Mouse (Mus musculus) brown adipose tissue, adult 24 weeks (tissue): ENCODE measurements around the gene Kiss1r. TPM values are rescaled to one million over a fixed set of nuclear protein-coding genes. Genes with fewer than 3 reads are reported as not detected.
A peak's percentile ranks its signal among the peaks of the same experiment; 100 is the strongest.
"Not testable (repeated sequence)": the region's sequence is repeated elsewhere in the genome, so short reads cannot be mapped to it uniquely, and the experiment has no call there.

Experiments used
- H3K27ac ChIP-seq: fragments of 200-500 bp; replicated peaks from 2 replicates; pipeline ENCODE4 v1.5.1; 2012; ENCODE audit warnings: low read depth, mild to moderate bottlenecking, low read length
- H3K4me1 ChIP-seq: fragments of 200-500 bp; 2 replicates; pipeline ENCODE4 v1.6.1; 2012; ENCODE audit warnings: low read length, mixed read lengths; ENCODE audit not compliant: control insufficient read depth, insufficient read depth, insufficient read length
- H3K4me3 ChIP-seq: fragments of 200-500 bp; 2 replicates; pipeline ENCODE4 v1.5.1; 2012; ENCODE audit warnings: low read depth, mild to moderate bottlenecking, low read length, moderate library complexity; ENCODE audit not compliant: insufficient read depth
- polyA plus RNA-seq: library from polyadenylated mRNA; stranded (reverse); fragments of >200 nt; gene quantifications from 2 replicates; pipeline ENCODE4 v1.2.4, GENCODE M21; 2012; ENCODE audit not compliant: missing spikeins, insufficient read depth, insufficient read length

Gene Kiss1r
- polyA plus RNA-seq, result 0.38 and 0.63 TPM in 2 replicates

GRCm38 (mm10) chr10:79916808-79917531 lies at the start of gene Kiss1r:
Gene Kiss1r, plus strand, starts transcription at chr10:79916971.
- H3K27ac ChIP-seq, result peak within 1 kb of the TSS; percentile 58
- H3K4me3 ChIP-seq, result peak within 1 kb of the TSS; percentile 88
- peaks cover 13% of the 10 kb centered on the region for H3K4me1 ChIP-seq

- Histone ChIP-seq H3K27ac (no peak overlapping the region), H3K4me1 (no peaks in the 10 kb centered on the region), H3K4me3 (no peak overlapping the region)
These were observed 44.9 kb upstream of the Kiss1r start for GRCm38 (mm10) chr10:79871845-79872244.

- Histone ChIP-seq H3K4me3 (no peak overlapping the region), H3K4me1 (no peaks in the 10 kb centered on the region), H3K27ac (no peak overlapping the region)
These were observed 43.9 kb upstream of the Kiss1r start for GRCm38 (mm10) chr10:79872862-79873261.

- no peak overlapping the region for H3K4me3 ChIP-seq
- H3K27ac ChIP-seq, result no peak overlapping the region
- peaks cover 3% of the 10 kb centered on the region; the same call in 1 of the 2 replicates for H3K4me1 ChIP-seq
These were observed 43.5 kb upstream of the Kiss1r start for GRCm38 (mm10) chr10:79873313-79873712.

- Histone ChIP-seq H3K4me1 (peaks cover 3% of the 10 kb centered on the region; the same call in 1 of the 2 replicates), H3K27ac (no peak overlapping the region), H3K4me3 (peak overlapping the region; percentile 48)
These were observed 43.0 kb upstream of the Kiss1r start for GRCm38 (mm10) chr10:79873715-79874289.

- Histone ChIP-seq H3K4me3 (peak within 1 kb of the TSS; percentile 48), H3K4me1 (peaks cover 3% of the 10 kb centered on the region; the same call in 1 of the 2 replicates), H3K27ac (no peak within 1 kb of the TSS)
These were observed 42.4 kb upstream of the Kiss1r start, which contains the start of the genes Prtn3 and Plppr3 for GRCm38 (mm10) chr10:79874290-79874862. Gene Prtn3, plus strand, starts transcription at chr10:79874476. Gene Plppr3, minus strand, starts transcription at chr10:79874634.

GRCm38 (mm10) chr10:79877174-79877573 lies 39.6 kb upstream of the Kiss1r start:
- Histone ChIP-seq H3K27ac (no peak overlapping the region), H3K4me1 (peaks cover 3% of the 10 kb centered on the region), H3K4me3 (no peak overlapping the region)

GRCm38 (mm10) chr10:79877757-79878156 lies 39.0 kb upstream of the Kiss1r start:
- peaks cover 3% of the 10 kb centered on the region for H3K4me1 ChIP-seq
- peak overlapping the region; percentile 7; the same call in 1 of the 2 replicates for H3K4me3 ChIP-seq
- peak overlapping the region; percentile 17 for H3K27ac ChIP-seq

- peaks cover 6% of the 10 kb centered on the region for H3K4me1 ChIP-seq
- no peak overlapping the region for H3K4me3 ChIP-seq
- H3K27ac ChIP-seq, result no peak overlapping the region
These were observed 37.2 kb upstream of the Kiss1r start for GRCm38 (mm10) chr10:79879527-79879926.

GRCm38 (mm10) chr10:79880721-79881120 lies 36.0 kb upstream of the Kiss1r start:
- Histone ChIP-seq H3K27ac (no peak overlapping the region), H3K4me3 (no peak overlapping the region), H3K4me1 (peaks cover 6% of the 10 kb centered on the region)

- H3K4me3 ChIP-seq, result no peak overlapping the region
These were observed 34.8 kb upstream of the Kiss1r start for GRCm38 (mm10) chr10:79881981-79882380.

GRCm38 (mm10) chr10:79883297-79884084 lies 33.3 kb upstream of the Kiss1r start:
- H3K4me1 ChIP-seq, result peaks cover 3% of the 10 kb centered on the region
- no peak overlapping the region for H3K4me3 ChIP-seq
- no peak overlapping the region for H3K27ac ChIP-seq

More at GRCm38 (mm10) chr10:79881981-79882380, 34.8 kb upstream of the Kiss1r start:
- Histone ChIP-seq H3K4me1 (peaks cover 6% of the 10 kb centered on the region), H3K27ac (no peak overlapping the region)

GRCm38 (mm10) chr10:79884446-79884845 lies 32.3 kb upstream of the Kiss1r start:
- H3K4me3 ChIP-seq, result no peak overlapping the region
- peaks cover 3% of the 10 kb centered on the region for H3K4me1 ChIP-seq
- 0 out of 2 replicates have a peak overlapping the region, but pooled peaks have one; percentile 7 for H3K27ac ChIP-seq

- not testable (repeated sequence) for H3K4me3 ChIP-seq, H3K4me1 ChIP-seq, H3K27ac ChIP-seq
These were observed 31.8 kb upstream of the Kiss1r start for GRCm38 (mm10) chr10:79884938-79885337.

- peaks cover 7% of the 10 kb centered on the region for H3K4me1 ChIP-seq
- no peak within 1 kb of the TSS for H3K27ac ChIP-seq
- no peak within 1 kb of the TSS for H3K4me3 ChIP-seq
These were observed 30.7 kb upstream of the Kiss1r start, which contains the start of gene Elane for GRCm38 (mm10) chr10:79886054-79886453. Gene Elane, plus strand, starts transcription at chr10:79886247.
